Comparison of ENCODE assay signal across 9 mouse cellular contexts in the genomic region with DNA sequence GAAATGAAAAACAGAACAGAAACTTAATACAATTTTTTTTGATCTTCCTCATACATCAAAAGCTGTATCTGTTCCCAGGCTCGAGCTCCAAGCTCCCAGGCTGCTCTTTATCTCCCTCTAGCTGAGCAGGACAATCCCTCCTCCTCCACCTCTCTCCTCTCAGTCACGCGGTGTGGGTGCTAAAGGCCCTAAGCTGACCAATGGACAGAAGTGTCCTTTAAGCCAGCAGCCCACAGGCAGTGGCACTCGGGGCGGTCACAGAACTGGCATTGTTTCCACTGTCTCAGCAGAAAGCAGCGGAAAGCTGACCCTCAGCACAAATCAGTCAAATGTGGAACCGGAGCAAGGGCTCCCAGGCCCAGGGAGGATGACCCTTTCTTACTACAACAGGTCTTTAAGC. TPM values are rescaled to one million over a fixed set of nuclear protein-coding genes. Genes with fewer than 3 reads are reported as not detected.
DNase-seq lines count a peak whose midpoint lies in the region.
"Had no signal": no experiment of that assay in that cellular context is flagged by ENCODE, and none has a peak within 500 bp of the region (broad histone marks: within the 10 kb centered on the region; RNA-seq: fewer than 3 reads in every experiment).

No protein-coding gene starts in this region.

- peak; percentile 30 for DNase-seq in cerebellum, adult 9-11 months
- DNase-seq in cerebellum, adult 8-10 months = no peak
- DNase-seq in spleen, postnatal 36 days (ENCODE audit: low spot score in 2 of 2) = peak; percentile 26 to 33
- no peak for DNase-seq in spleen, adult 12 weeks (ENCODE audit: low spot score)
- peak; percentile 12 to 51 for DNase-seq in layer of hippocampus, postnatal 14 days (ENCODE audit: low spot score in 2 of 2)
- DNase-seq in MN1 (ENCODE audit: low spot score) = no peak
- DNase-seq in natural killer cell, adult 2 months (ENCODE audit: low spot score in 2 of 2) = no peak
- no peak for DNase-seq in thymus, postnatal 36 days
- DNase-seq: liver, embryonic 13.5 days had no signal

RNA-seq across cellular contexts. Expression of a gene that starts 15.5 kb away (rescaled TPM):
- total RNA-seq in layer of hippocampus, postnatal 14 days (2021) = 1 to 10 TPM; 1.8 to 3.9 TPM

RNA-seq across cellular contexts. Expression of a gene that starts 21.2 kb away (rescaled TPM):
- total RNA-seq in layer of hippocampus, postnatal 14 days (2021) = 100 to 1,000 TPM; 196 to 214 TPM

RNA-seq across cellular contexts. Expression of a gene that starts 21.3 kb away (rescaled TPM):
- total RNA-seq in layer of hippocampus, postnatal 14 days (2021) = not detected

Comparison
In these comparisons a context has a peak if more than half of its experiments do, and no peak if none do; other contexts are left out.
1. DNase-seq: peak in cerebellum, adult 9-11 months (single experiment), spleen, postnatal 36 days (2 of 2) and layer of hippocampus, postnatal 14 days (2 of 2); none in cerebellum, adult 8-10 months (single experiment), spleen, adult 12 weeks (single experiment), MN1 (single experiment), natural killer cell, adult 2 months (0 of 2) and thymus, postnatal 36 days (0 of 2).